Mouse (Mus musculus) lung, adult 2 months (tissue): Measurements from ENCODE around the gene Tnmd.

Experiments
- CTCF ChIP-seq: fragments of 200-500 bp; IDR thresholded peaks from 2 replicates; pipeline ENCODE4 v1.5.1; 2011; ENCODE audit warnings: mild to moderate bottlenecking, low read length, control low read depth; ENCODE audit not compliant: insufficient read depth
- POLR2A ChIP-seq: fragments of 200-500 bp; IDR thresholded peaks from 2 replicates; pipeline ENCODE4 v1.6.1; 2011; ENCODE audit warnings: low read depth, mild to moderate bottlenecking, control low read depth, low read length, borderline replicate concordance; ENCODE audit errors: extremely low read depth

GRCm38 (mm10) chrX:133911397-133912103 lies 60.8 kb downstream of the Tnmd start:
- TF ChIP-seq CTCF, result no peak
- TF ChIP-seq POLR2A, result no peak
